Mouse (Mus musculus): ENCODE data around the gene Vmn1r18.
A peak's percentile ranks its signal among the peaks of the same experiment; 100 is the strongest.
"Not testable (repeated sequence)": the region's sequence is repeated elsewhere in the genome, so short reads cannot be mapped to it uniquely, and the experiment has no call there.

Gene Vmn1r18

GRCm38 (mm10) chr6:57395683-57396082 is at the start of gene Vmn1r18:
Vmn1r18 (minus strand) TSS chr6:57395783.
- DNase-seq (ENCODE audit: low read depth), result no peak

GRCm38 (mm10) chr6:57431196-57431595 is 35.6 kb upstream of the Vmn1r18 start:
- peak; percentile 43 for DNase-seq (ENCODE audit: low read depth)

- DNase-seq (ENCODE audit: low read depth), result no peak
These were observed 33.0 kb upstream of the Vmn1r18 start, which contains the start of gene Vmn1r20 for GRCm38 (mm10) chr6:57428630-57429029. Vmn1r20 (plus strand) TSS chr6:57428930.

- not testable (repeated sequence) for DNase-seq (ENCODE audit: low read depth)
These were observed 7.9 kb upstream of the Vmn1r18 start, which contains the start of gene Vmn1r19 for GRCm38 (mm10) chr6:57403480-57403879. Vmn1r19 (plus strand) TSS chr6:57403780.

- no peak for DNase-seq (ENCODE audit: low read depth)
These were observed 28.1 kb downstream of the Vmn1r18 start for GRCm38 (mm10) chr6:57367496-57367895.

GRCm38 (mm10) chr6:57365866-57366265 is 29.7 kb downstream of the Vmn1r18 start:
- not testable (repeated sequence) for DNase-seq (ENCODE audit: low read depth)

GRCm38 (mm10) chr6:57363627-57364026 is 32.0 kb downstream of the Vmn1r18 start, which contains the start of gene Vmn1r17:
Vmn1r17 (minus strand) TSS chr6:57363727.
- DNase-seq (ENCODE audit: low read depth), result no peak

GRCm38 (mm10) chr6:57356864-57357263 is 38.7 kb downstream of the Vmn1r18 start:
- no peak for DNase-seq (ENCODE audit: low read depth)

- DNase-seq (ENCODE audit: low read depth), result no peak
These were observed 66.2 kb downstream of the Vmn1r18 start, which contains the start of gene Vmn1r16 for GRCm38 (mm10) chr6:57329394-57329793. Vmn1r16 (minus strand) TSS chr6:57329494.
